Mouse (Mus musculus) small intestine, adult 2 months (tissue): ENCODE measurements around the gene Cldnd1. TPM values are rescaled to one million over a fixed set of nuclear protein-coding genes. Genes with fewer than 3 reads are reported as not detected.

Experiments used
- H3K27ac ChIP-seq: fragments of 200-500 bp; 2 replicates; pipeline ENCODE4 v1.5.1; 2012; ENCODE audit warnings: low read depth, low read length, control low read depth, inconsistent platforms; ENCODE audit not compliant: insufficient read depth
- H3K27me3 ChIP-seq: fragments of 200-500 bp; 2 replicates; pipeline ENCODE4 v1.6.1; 2012; ENCODE audit warnings: mild to moderate bottlenecking, moderate library complexity, low read length, inconsistent platforms; ENCODE audit not compliant: control insufficient read depth, insufficient read depth
- H3K36me3 ChIP-seq: fragments of 200-500 bp; 2 replicates; pipeline ENCODE4 v1.6.1; 2012; ENCODE audit warnings: mild to moderate bottlenecking, low read length, control low read depth, inconsistent platforms; ENCODE audit not compliant: control insufficient read depth, insufficient read depth
- H3K4me1 ChIP-seq: fragments of 200-500 bp; 2 replicates; pipeline ENCODE4 v1.6.1; 2012; ENCODE audit warnings: low read length, inconsistent platforms, mixed read lengths; ENCODE audit not compliant: control insufficient read depth, insufficient read depth, insufficient read length
- H3K4me3 ChIP-seq: fragments of 200-500 bp; 2 replicates; pipeline ENCODE4 v1.5.1; 2012; ENCODE audit warnings: low read depth, mild to moderate bottlenecking, control low read depth, inconsistent platforms, low read length, moderate library complexity
- CTCF ChIP-seq: fragments of 200-500 bp; IDR thresholded peaks from 2 replicates; pipeline ENCODE4 v1.5.1; 2012; ENCODE audit warnings: low read depth, mild to moderate bottlenecking, control low read depth, inconsistent platforms, low read length, moderate library complexity, mixed read lengths; ENCODE audit not compliant: insufficient replicate concordance, insufficient read length; ENCODE audit errors: extremely low read depth
- POLR2A ChIP-seq: fragments of 200-500 bp; IDR thresholded peaks from 2 replicates; pipeline ENCODE4 v1.6.1; 2012; ENCODE audit warnings: low read depth, mild to moderate bottlenecking, control low read depth, inconsistent platforms, low read length, moderate library complexity
- WGBS: fragments of 180-500 bp; shearing (Covaris S2); methylation state at CpG from one replicate; pipeline ENCODE4 v1.1.7; 2018; 5-methylcytosine and 5-hydroxymethylcytosine counted together
- polyA plus RNA-seq: library from polyadenylated mRNA; depleted of rRNA; stranded (reverse); fragments of >200 nt; gene quantifications from 2 replicates; pipeline ENCODE4 v1.2.3, GENCODE M21; 2012; rRNA removed

Gene Cldnd1
- polyA plus RNA-seq, 1 experiment, result 43.0 TPM

GRCm38 (mm10) chr16:58756191-58756590, 28.5 kb downstream of the Cldnd1 start:
- no peaks in the 10 kb centered on the region for H3K4me1 ChIP-seq
- H3K36me3 ChIP-seq, result no peaks in the 10 kb centered on the region
- no peaks in the 10 kb centered on the region for H3K27me3 ChIP-seq
- H3K27ac ChIP-seq, result no peak overlapping the region
- no peak overlapping the region for H3K4me3 ChIP-seq
- TF ChIP-seq POLR2A, result no peak
- no peak for TF ChIP-seq CTCF

- 72% methylated on average over 1 of the region's 1 CpGs for WGBS
- Histone ChIP-seq H3K27ac (no peak within 1 kb of the TSS), H3K36me3 (no peaks in the 10 kb centered on the region), H3K27me3 (no peaks in the 10 kb centered on the region), H3K4me1 (no peaks in the 10 kb centered on the region), H3K4me3 (no peak within 1 kb of the TSS)
- TF ChIP-seq POLR2A (no peak), CTCF (no peak)
Measured at GRCm38 (mm10) chr16:58763076-58763475, 35.4 kb downstream of the Cldnd1 start, which contains the start of gene Olfr172. Gene Olfr172 (minus strand): TSS chr16:58763176.

Other genes starting within 250 kb of the Cldnd1 start
- gene St3gal6, start 203.7 kb upstream of the Cldnd1 start, polyA plus RNA-seq, result 11.1 and 18.6 TPM in 2 replicates
- not detected in 2 replicates for gene Gm813, start 110.9 kb upstream of the Cldnd1 start, polyA plus RNA-seq
- not detected in 2 replicates for gene E330017A01Rik, start 89.2 kb upstream of the Cldnd1 start, polyA plus RNA-seq
- 10.5 and 12.0 TPM in 2 replicates for gene Cpox, start 57.6 kb upstream of the Cldnd1 start, polyA plus RNA-seq
- 0.10 TPM in 1 of 2 replicates, not detected in the other for gene Gpr15, start 8.8 kb upstream of the Cldnd1 start, polyA plus RNA-seq
- not detected in 2 replicates for gene Olfr172, start 35.3 kb downstream of the Cldnd1 start, polyA plus RNA-seq
- not detected in 2 replicates for gene Olfr173, start 72.4 kb downstream of the Cldnd1 start, polyA plus RNA-seq
- gene Olfr175-ps1, start 98.9 kb downstream of the Cldnd1 start, polyA plus RNA-seq, result not detected in 2 replicates
- gene Olfr177, start 146.9 kb downstream of the Cldnd1 start, polyA plus RNA-seq, result not detected in 2 replicates
- gene Olfr178, start 164.2 kb downstream of the Cldnd1 start, polyA plus RNA-seq, result not detected in 2 replicates
- not detected in 2 replicates for gene Olfr181, start 200.8 kb downstream of the Cldnd1 start, polyA plus RNA-seq
- gene Olfr180, start 201.5 kb downstream of the Cldnd1 start, polyA plus RNA-seq, result not detected in 2 replicates